Mouse (Mus musculus): ENCODE measurements around the gene Grin2d.

DNA sequence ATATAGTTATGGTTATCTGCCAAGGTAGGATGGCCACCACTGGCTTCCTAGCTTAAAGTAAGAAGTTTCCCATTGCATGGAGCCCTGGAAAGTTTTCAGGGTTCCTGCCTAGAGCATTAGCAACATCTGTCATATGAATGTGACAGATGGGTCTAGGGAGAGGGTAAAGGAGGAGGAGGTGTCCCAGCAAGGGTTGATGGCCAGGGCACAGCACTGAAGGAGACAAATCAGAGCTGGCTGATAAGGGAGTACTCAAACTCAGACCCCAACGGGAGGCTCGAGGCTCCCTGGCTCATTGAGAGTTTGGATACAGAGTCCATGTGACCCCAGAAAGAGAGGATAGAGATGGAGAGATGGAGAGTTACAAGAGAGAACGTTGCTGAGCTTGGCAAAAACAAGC, 27.5 kb downstream of the Grin2d start:
- TF ChIP-seq POLR2A (IDR thresholded peaks at IDR 0.05; ENCODE audit: insufficient read depth, low read length) (no peak), EP300 (IDR thresholded peaks at IDR 0.05; ENCODE audit: insufficient read depth, low read depth, low read length) (no peak)
